Mouse (Mus musculus) brain, embryonic 14.5 days (tissue): ENCODE results near the gene Dmrt1.

ENCODE experiments used
- CTCF ChIP-seq: fragments of 200-500 bp; IDR thresholded peaks from 2 replicates; pipeline ENCODE4 v1.5.1; 2012; ENCODE audit warnings: inconsistent platforms, mild to moderate bottlenecking, moderate library complexity, borderline replicate concordance; ENCODE audit not compliant: insufficient read depth, insufficient read length; ENCODE audit errors: extremely low read depth
- POLR2A ChIP-seq: fragments of 200-500 bp; IDR thresholded peaks from 2 replicates; pipeline ENCODE4 v1.6.1; 2012; ENCODE audit warnings: mild to moderate bottlenecking, inconsistent platforms, borderline replicate concordance; ENCODE audit not compliant: poor library complexity, insufficient read depth, insufficient read length, severe bottlenecking; ENCODE audit errors: extremely low read depth

DNA sequence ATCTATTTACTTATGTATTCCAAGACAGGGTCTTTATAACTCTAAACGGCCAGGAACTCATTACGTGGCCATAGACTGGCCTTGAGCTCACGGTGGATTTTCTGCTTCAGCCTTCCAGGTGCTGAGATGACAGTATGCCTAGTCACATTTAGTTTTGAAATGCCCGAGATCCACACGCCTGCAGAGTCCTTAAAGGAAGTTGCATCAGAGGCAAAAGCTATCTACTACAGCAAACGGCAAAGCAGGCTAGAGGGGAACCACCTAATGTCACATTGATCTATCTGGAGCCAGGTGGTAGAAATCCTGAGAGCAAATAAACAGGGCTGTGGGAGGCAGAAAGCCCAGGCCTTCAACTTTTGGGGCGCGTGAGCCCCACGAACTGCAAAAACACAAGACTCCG, 540 bp upstream of the Dmrt1 start:
- no peak for TF ChIP-seq CTCF
- no peak for TF ChIP-seq POLR2A
